Mouse (Mus musculus) thymus, adult 18-20 months (tissue): ENCODE results near the gene Trmt6.

Experiments used
- DNase-seq, 2 experiments: peaks; one replicate each; pipeline ENCODE4 v3.0.0; 2022; ENCODE audit warnings: mixed read lengths in 2 of 2

Gene Trmt6

DNA sequence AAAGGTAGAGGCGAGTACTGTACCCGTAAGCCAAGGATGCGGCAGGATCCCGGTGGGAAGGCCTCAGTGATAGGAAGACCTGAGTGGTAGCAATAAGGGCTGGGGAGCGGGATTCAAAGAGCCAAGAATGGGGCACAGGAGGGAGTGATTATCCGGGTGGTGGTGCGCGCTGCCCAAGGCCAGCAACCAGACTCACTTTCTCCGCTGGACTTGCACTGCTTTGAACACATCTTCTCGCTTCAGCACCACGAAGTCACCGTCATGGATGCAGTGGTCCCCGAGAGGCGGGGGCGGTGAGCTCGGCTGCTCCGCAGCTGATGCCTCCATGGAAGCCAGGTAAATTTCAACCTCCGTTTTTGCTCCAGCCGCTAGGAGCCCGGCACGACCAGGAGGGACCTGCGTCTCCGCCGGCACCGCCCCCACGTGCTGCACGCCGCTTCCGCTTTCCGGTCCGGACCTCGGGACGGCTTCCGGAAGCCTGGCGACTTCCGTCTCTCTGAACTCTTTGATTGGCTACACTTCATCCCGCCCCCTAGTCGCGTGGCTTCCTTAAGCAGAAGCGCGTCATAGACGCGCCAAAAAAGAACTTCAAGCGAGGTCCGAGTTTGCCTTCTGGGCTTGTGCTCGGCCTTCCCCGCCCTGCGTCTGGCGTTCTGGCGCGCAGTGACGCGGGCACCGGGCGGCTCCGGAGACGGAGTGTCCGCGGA, at the start of gene Trmt6, which contains the start of gene Mcm8:
Gene Trmt6 (minus strand): TSS at position 448 of the 707 bp plus-strand sequence.
Gene Mcm8 (plus strand): TSS at position 534 of the 707 bp plus-strand sequence.
- peak; percentile 84 for DNase-seq

GRCm38 (mm10) chr2:132863325-132863724, 47.5 kb upstream of the Trmt6 start:
- no peak for DNase-seq

DNA sequence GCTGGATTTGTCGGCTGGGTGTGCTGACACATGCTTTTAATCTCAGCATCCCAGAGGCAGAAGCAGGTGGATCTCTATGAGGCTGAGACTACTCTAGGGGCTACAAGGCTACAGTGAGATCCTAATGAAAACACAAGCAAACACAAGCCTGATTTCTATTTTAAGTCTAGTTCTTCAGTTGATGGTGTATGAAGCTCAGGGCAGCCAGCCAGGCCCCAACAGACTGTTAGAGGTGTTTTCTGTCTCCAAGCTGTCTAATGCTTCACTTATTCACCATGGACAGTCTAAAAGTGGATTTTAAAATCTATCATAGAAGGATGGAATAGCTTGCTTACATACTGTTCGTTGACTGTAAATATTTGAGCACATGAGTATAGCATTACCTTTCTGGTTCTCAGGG, 45.6 kb upstream of the Trmt6 start:
- DNase-seq = no peak

GRCm38 (mm10) chr2:132860435-132860834, 44.6 kb upstream of the Trmt6 start:
- DNase-seq = no peak

GRCm38 (mm10) chr2:132856333-132856732, 40.5 kb upstream of the Trmt6 start:
- no peak for DNase-seq

GRCm38 (mm10) chr2:132853051-132853450, 37.2 kb upstream of the Trmt6 start:
- no peak for DNase-seq

GRCm38 (mm10) chr2:132849141-132849540, 33.3 kb upstream of the Trmt6 start:
- DNase-seq = no peak

- DNase-seq = no peak
Observed at GRCm38 (mm10) chr2:132848361-132848760, 32.5 kb upstream of the Trmt6 start.

DNA sequence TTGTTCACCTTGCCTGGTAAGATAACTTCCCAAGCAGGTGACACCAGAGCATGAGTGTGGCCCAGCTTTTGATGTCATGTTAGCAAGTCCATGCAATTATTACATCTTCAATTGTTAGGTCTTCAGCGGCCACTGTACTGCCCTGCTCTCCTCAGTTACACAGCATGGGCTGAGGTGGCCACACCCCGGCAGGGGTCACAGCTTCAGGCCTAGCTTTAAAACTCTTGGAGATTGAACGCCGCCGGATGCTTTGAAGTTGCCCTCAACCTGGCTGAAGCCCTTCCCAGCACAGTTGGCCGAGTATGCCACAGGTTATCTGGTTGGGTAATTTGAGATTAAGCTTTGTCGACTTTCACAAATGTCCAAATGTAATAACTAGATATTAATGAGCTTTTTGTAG, 31.7 kb upstream of the Trmt6 start:
- DNase-seq = no peak

DNA sequence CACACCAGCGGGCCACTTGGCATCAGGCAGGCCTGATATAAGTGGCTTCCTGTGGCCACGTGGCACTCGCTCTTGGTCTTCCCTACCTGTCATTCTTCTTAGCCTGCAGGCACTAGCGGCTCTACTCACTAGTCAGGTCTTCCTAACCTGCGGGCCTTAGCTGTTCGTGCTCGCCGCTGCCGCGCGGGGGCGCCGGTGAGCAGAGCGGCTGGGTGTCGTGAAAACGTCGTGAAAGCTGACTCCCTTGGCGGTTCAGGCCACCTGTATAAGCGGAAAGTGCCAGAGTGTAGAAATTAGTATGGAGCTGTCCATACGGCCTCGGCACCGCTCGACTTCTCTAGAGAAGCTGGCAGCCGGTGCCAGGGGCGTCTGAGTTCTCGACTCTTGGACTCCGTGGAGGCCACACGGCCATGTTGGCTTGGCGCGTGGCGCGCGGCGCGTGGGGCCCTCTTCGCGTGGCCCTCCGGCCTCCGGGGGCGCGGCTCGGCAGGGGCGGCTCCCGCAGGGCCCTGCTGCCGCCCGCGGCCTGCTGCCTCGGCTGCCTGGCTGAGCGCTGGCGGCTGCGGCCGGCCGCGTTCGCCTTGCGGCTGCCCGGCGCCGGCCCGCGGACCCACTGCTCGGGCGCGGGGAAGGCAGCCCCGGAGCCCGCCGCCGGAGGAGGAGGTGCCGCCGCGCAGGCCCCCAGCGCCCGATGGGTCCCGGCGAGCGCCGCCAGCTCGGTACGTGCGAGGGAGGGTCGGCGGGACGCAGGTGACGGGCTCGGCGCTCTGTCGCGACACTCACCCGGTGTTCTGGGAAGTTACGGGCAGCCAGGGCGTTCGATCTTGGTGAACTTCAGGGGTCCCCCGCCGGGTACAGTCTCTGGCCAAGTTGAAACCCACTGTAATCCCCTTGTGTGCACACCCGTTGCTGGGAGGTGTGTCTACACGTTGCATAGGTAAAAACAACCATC, 30.8 kb upstream of the Trmt6 start, which contains the start of gene Crls1:
Gene Crls1 (plus strand): TSS at position 260 of the 952 bp plus-strand sequence.
- DNase-seq = peak; percentile 91 to 92

GRCm38 (mm10) chr2:132841071-132841470, 25.2 kb upstream of the Trmt6 start:
- DNase-seq = no peak

DNA sequence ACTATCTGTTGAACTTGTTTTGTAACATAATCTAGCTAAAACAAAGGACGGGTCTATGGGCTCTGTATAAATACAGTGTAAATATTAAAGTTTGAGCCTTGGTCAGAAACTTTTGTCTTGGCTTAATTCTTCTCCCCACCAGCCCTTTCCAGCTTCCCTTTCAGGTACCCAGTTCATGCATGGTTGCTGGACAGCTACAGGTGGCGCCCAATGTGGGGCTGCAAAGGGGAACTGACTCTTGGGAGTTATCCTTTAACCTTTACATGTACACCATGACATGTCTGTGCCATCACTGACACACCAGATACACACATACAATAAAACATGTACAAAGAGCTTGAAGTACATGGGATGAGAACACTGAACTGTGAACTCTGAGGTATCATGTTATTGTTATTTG, 12.9 kb downstream of the Trmt6 start:
- DNase-seq = no peak

DNA sequence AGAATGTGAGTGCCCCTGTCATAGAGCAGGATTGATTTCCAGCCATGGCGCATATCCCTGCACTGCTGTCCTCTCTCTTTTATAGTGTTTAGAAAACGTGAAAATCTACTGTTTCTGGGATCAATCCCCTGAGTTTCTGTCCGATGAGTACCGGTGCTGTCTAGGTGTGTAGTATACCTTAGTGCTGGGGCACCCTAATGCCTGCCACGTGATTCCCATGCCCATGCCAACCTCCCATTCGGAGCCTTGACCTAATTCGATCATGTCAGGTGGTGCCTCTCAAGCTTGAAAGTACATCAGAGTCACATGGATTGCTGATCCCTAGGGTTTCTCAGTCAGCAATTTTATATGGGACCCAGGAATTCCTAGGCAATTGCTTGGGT, 21.7 kb downstream of the Trmt6 start:
- no peak for DNase-seq

DNA sequence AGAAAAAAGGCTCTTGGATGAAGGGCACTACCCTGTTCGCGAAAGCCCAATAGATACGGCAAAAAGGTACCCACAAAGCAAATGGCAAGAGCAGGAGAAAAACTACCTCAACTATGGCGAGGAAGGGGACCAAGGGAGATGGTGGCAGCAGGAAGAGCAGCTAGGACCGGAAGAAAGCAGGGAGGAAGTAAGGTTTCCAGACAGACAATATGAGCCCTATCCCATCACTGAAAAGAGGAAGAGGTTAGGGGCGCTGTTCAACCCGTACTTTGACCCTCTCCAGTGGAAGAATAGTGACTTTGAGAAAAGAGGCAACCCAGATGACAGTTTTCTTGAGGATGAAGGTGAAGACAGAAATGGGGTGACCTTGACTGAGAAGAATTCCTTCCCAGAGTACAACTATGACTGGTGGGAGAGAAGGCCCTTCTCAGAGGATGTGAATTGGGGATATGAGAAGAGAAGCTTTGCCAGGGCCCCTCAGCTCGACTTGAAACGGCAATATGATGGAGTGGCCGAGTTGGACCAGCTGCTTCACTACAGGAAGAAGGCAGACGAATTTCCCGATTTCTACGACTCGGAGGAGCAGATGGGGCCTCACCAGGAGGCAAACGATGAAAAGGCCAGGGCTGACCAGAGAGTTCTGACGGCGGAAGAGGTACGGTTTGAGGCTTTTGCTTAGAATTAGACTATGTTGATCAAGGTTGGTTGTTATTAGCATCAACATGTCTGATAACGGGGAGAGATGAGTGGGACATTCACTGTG, 22.2 kb downstream of the Trmt6 start:
- DNase-seq = no peak

DNA sequence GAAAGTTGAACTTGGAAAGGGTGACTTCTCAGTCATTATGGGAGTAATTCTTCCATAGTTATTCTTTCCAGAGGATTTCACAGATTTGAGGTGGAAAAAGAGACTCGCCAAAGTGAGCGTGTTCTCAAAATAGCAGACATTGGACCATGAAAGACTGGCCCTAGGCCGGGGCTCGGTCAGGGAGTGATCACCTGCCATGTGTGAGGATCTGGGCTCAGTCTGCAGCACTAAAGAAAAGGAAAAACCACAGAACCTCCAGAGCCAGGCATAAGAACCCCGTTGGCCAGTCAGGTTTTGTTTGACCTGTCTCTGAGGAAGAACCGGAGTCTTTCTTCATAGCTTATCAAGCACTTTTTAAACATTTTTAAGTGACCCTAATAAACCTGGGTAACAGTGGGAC, 31.8 kb downstream of the Trmt6 start:
- no peak for DNase-seq

DNA sequence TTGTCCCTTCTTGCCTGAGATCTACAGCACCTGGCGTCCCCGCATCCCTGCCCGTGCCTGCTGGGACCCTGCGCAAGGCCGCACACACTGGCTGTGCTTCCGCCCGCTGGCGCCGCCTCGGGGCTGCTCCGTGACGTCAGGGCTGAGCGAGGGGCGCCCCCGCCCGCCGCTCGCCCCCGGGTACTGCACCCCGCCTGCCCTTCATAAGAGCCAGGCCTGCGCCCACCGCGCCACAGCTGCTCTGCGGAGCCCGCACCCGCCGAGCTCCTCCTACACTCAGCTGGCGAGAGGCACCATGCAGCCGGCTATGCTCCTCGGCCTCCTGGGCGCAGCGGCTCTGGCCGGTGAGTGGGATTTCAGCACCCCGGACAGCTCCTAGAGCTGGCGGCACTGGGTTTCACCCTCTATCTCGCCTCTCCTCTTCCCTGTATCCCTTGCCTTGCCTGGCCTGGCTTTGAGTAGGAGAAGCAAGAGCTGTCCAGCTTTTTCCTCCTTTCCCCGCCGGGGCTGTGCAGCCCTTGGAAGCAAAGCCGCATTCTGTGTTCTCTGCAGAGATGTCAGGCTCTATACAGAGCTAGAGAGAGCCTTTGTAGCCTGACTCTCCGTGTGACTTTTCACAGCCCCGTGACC, 34.3 kb downstream of the Trmt6 start:
- DNase-seq = peak; percentile 58

DNA sequence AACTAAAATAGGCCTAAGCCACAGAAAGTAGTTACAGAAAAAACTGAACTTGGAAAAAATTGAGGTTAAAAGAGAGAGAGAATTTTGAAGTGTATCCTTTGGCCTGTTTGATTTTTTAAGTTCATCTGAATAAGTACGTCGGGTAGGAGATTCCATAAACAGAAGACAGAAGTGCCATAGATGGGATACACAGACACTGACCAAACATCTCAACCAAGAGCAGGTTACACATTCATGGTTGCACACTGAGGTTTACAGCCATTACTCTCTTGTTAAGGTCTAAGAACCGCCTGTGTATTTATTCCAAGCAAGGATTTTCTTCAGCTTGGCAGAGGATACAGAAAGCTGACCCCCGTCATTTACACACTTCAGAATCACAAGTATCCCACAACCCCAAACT, 34.9 kb downstream of the Trmt6 start, which contains the start of gene Chgb:
Gene Chgb (plus strand): TSS at position 301 of the 400 bp plus-strand sequence.
- no peak for DNase-seq

- no peak for DNase-seq
Observed at GRCm38 (mm10) chr2:132770822-132771221, 45.0 kb downstream of the Trmt6 start.

DNA sequence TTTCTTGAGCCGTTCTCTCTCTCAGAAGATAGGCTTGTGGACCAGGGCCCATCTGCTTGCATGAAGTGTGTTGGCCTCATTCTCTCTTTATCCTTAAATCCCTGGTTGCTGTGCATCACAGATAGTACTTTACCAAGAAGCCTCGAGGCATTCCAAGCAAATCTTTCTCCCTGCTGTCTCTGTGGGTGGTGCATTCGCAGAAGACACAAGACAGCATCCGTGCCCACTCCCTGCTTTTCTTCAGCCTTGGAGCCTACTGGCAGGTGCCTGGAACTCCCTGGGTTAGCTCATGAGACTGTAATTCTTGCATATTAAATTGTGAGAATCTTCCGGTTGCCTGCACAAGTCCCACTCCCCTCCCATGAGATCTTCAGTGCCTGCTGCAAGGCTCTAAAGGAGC, 57.9 kb downstream of the Trmt6 start:
- no peak for DNase-seq
